Mouse (Mus musculus) ovary, postnatal 14 days (tissue): Measurements from ENCODE around the gene Sept14.
"Not testable (repeated sequence)": the region's sequence is repeated elsewhere in the genome, so short reads cannot be mapped to it uniquely, and the experiment has no call there.

ENCODE experiments used
- DNase-seq: peaks from one replicate; pipeline ENCODE4 v3.0.0; 2022; ENCODE audit warnings: low spot score

Sept14 gene

GRCm38 (mm10) chr5:129708412-129708811, at the start of gene Sept14:
Gene Sept14, minus strand, starts transcription at chr5:129708512.
- no peak for DNase-seq

- no peak for DNase-seq
Measured at GRCm38 (mm10) chr5:129756886-129757285, 48.6 kb upstream of the Sept14 start.

GRCm38 (mm10) chr5:129744050-129744449, 35.7 kb upstream of the Sept14 start:
- no peak for DNase-seq

- DNase-seq: no peak
Measured at GRCm38 (mm10) chr5:129742903-129743488, 34.7 kb upstream of the Sept14 start.

GRCm38 (mm10) chr5:129740976-129741375, 32.7 kb upstream of the Sept14 start:
- no peak for DNase-seq

GRCm38 (mm10) chr5:129731021-129731420, 22.7 kb upstream of the Sept14 start:
- no peak for DNase-seq

- DNase-seq: no peak
Measured at GRCm38 (mm10) chr5:129730344-129730743, 22.0 kb upstream of the Sept14 start.

- no peak for DNase-seq
Measured at GRCm38 (mm10) chr5:129729286-129729685, 21.0 kb upstream of the Sept14 start.

GRCm38 (mm10) chr5:129726784-129727183, 18.5 kb upstream of the Sept14 start:
- no peak for DNase-seq

- DNase-seq: no peak
Measured at GRCm38 (mm10) chr5:129725774-129726392, 17.6 kb upstream of the Sept14 start.

GRCm38 (mm10) chr5:129724834-129725773, 16.8 kb upstream of the Sept14 start, which contains the start of gene Nipsnap2:
Gene Nipsnap2, plus strand, starts transcription at chr5:129725063.
- DNase-seq: peak; percentile 98

GRCm38 (mm10) chr5:129724268-129724667, 16.0 kb upstream of the Sept14 start:
- no peak for DNase-seq

- no peak for DNase-seq
Measured at GRCm38 (mm10) chr5:129720176-129720575, 11.9 kb upstream of the Sept14 start.

- no peak for DNase-seq
Measured at GRCm38 (mm10) chr5:129717016-129717415, 8.7 kb upstream of the Sept14 start.

GRCm38 (mm10) chr5:129715326-129715861, 7.1 kb upstream of the Sept14 start, which contains the start of gene Mrps17:
Gene Mrps17, plus strand, starts transcription at chr5:129715497.
- peak; percentile 83 for DNase-seq

GRCm38 (mm10) chr5:129703368-129703767, 4.9 kb downstream of the Sept14 start:
- no peak for DNase-seq

- DNase-seq: no peak
Measured at GRCm38 (mm10) chr5:129701706-129702105, 6.6 kb downstream of the Sept14 start.

GRCm38 (mm10) chr5:129700506-129700905, 7.8 kb downstream of the Sept14 start:
- DNase-seq: no peak

GRCm38 (mm10) chr5:129690528-129690927, 17.8 kb downstream of the Sept14 start:
- DNase-seq: no peak

- no peak for DNase-seq
Measured at GRCm38 (mm10) chr5:129687621-129688020, 20.7 kb downstream of the Sept14 start.

- DNase-seq: not testable (repeated sequence)
Measured at GRCm38 (mm10) chr5:129685141-129685540, 23.2 kb downstream of the Sept14 start.

- peak; percentile 81 for DNase-seq
Measured at GRCm38 (mm10) chr5:129670036-129670458, 38.3 kb downstream of the Sept14 start, which contains the start of gene Zfp11. Gene Zfp11, minus strand, starts transcription at chr5:129670099.
